Mouse (Mus musculus) midbrain, embryonic 14.5 days (tissue): Measurements from ENCODE around the gene Gm12117. TPM values are rescaled to one million over a fixed set of nuclear protein-coding genes. Genes with fewer than 3 reads are reported as not detected.

Experiments used
- ATAC-seq: fragments of 200-750 bp; cut with Nextera tagmentation; 2 replicates; pipeline ENCODE4 v1.8.0; 2017; ENCODE audit warnings: moderate number of reproducible peaks, moderate library complexity; ENCODE audit not compliant: low FRiP score, low TSS enrichment
- DNase-seq: peaks from one replicate; pipeline ENCODE4 v3.0.0-alpha.2; 2015
- H3K27ac ChIP-seq: fragments of 300-500 bp; sonication (generic); replicated peaks from 2 replicates; pipeline ENCODE4 v1.5.1; 2014; ENCODE audit warnings: mild to moderate bottlenecking, low read depth, low read length, moderate library complexity
- H3K27me3 ChIP-seq: fragments of 300-500 bp; sonication (generic); 2 replicates; pipeline ENCODE4 v1.6.1; 2014; ENCODE audit warnings: low read length, control low read depth, mixed read lengths; ENCODE audit not compliant: control insufficient read depth, insufficient read depth
- H3K36me3 ChIP-seq: fragments of 300-500 bp; sonication (generic); 2 replicates; pipeline ENCODE4 v1.6.1; 2014; ENCODE audit warnings: low read length, control low read depth; ENCODE audit not compliant: control insufficient read depth, insufficient read depth
- H3K4me1 ChIP-seq: fragments of 300-500 bp; sonication (generic); 2 replicates; pipeline ENCODE4 v1.6.1; 2014; ENCODE audit warnings: mild to moderate bottlenecking, antibody characterized with exemption, low read length, control low read depth; ENCODE audit not compliant: control insufficient read depth, insufficient read depth
- H3K4me2 ChIP-seq: fragments of 300-500 bp; sonication (generic); 2 replicates; pipeline ENCODE4 v1.6.1; 2014; ENCODE audit warnings: mild to moderate bottlenecking, low read length, moderate library complexity
- H3K4me3 ChIP-seq: fragments of 300-500 bp; sonication (generic); replicated peaks from 2 replicates; pipeline ENCODE4 v1.5.1; 2014; ENCODE audit warnings: low read depth, low read length
- H3K9ac ChIP-seq: fragments of 300-500 bp; sonication (generic); replicated peaks from 2 replicates; pipeline ENCODE4 v1.6.1; 2014; ENCODE audit warnings: mild to moderate bottlenecking, low read length, moderate library complexity
- H3K9me3 ChIP-seq: fragments of 300-500 bp; sonication (generic); 2 replicates; pipeline ENCODE4 v1.6.1; 2016; ENCODE audit warnings: low read length, control low read depth, mixed read lengths; ENCODE audit not compliant: control insufficient read depth
- whole genome bisulfite sequencing: fragments of 180-500 bp; shearing (Covaris S2); extraction: QIAGEN DNeasy Blood & Tissue Kit; methylation state at CpG from one replicate; pipeline ENCODE4 v1.1.7; 2014; 5-methylcytosine and 5-hydroxymethylcytosine counted together
- polyA plus RNA-seq: library from polyadenylated mRNA; unstranded; fragments of >200 nt; fragmentation: Nextera tagmentation; extraction: Ambion mirVana; gene quantifications from 2 replicates; pipeline ENCODE4 v1.2.1, GENCODE M21; 2014

The Gm12117 gene
- not detected in 2 replicates for polyA plus RNA-seq

DNA sequence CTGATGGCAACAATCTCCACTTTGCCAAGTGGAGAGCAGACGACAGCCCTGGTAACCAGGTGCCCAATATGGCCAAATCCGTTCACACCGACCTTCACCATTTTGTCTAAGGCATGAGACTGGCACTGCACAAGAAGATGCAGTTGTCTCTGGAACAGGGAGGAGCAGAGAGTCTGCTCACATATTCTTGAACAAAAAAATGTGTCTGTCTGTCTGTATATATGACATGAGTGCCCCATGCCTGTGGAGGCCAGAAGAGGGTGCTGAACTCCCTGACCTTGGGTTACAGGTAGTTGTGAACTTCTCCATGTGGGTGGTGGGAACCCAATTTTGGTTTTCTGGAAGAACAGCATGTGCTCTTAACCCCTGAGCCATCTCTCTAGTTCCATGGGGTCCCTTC is at the start of gene Gm12117:
Gene Gm12117 (minus strand): TSS at position 101 of the 400 bp plus-strand sequence.
- Histone ChIP-seq H3K9me3 (no peaks in the 10 kb centered on the region), H3K9ac (no peak within 1 kb of the TSS), H3K4me2 (no peak within 1 kb of the TSS), H3K36me3 (no peaks in the 10 kb centered on the region), H3K27me3 (no peaks in the 10 kb centered on the region), H3K4me3 (no peak within 1 kb of the TSS), H3K27ac (no peak within 1 kb of the TSS), H3K4me1 (no peaks in the 10 kb centered on the region)
- 96% methylated on average over 3 of the region's 3 CpGs for WGBS
- ATAC-seq: no peak
- DNase-seq: no peak

DNA sequence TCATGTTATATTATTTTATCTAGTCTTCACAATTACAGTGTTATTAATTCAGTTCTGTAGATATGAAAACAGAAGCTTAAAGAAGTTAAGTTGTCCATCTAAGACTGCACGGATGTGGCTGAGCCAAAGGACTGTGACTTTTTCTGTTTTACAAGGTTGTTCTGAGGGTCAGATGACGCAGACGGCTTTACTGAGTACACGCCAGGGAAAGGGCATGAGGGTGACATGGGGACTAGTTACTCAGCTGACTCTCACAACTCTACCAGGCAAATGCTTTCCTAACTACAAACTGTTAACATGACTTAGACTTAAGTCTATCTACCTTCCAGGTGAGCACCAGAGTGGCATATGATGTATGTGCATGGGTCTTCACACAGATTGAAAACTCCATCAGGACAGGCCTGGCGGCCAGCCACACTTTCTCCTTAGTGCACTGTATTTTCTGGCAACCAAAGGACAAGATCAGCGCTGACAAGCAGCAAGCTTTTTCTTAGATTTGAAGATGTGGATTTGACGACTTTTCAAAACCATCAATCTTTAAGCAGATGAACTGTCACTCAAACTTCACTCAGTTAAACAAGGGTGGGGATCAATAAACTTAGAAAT is 42.6 kb upstream of the Gm12117 start:
- Histone ChIP-seq H3K4me2 (no peak overlapping the region), H3K27me3 (no peaks in the 10 kb centered on the region), H3K36me3 (0 out of 2 replicates have a peak, but pooled peaks cover 2% of the 10 kb centered on the region), H3K4me3 (no peak overlapping the region), H3K9me3 (no peaks in the 10 kb centered on the region), H3K27ac (no peak overlapping the region), H3K9ac (no peak overlapping the region), H3K4me1 (no peaks in the 10 kb centered on the region)
- ATAC-seq (no peak), DNase-seq (no peak)
- WGBS: 88% methylated on average over 7 of the region's 7 CpGs

GRCm38 (mm10) chr11:33309566-33309965 is 33.0 kb upstream of the Gm12117 start:
- DNase-seq (no peak), ATAC-seq (no peak)
- Histone ChIP-seq H3K9me3 (no peaks in the 10 kb centered on the region), H3K4me2 (no peak overlapping the region), H3K4me1 (no peaks in the 10 kb centered on the region), H3K27me3 (no peaks in the 10 kb centered on the region), H3K4me3 (no peak overlapping the region), H3K36me3 (no peaks in the 10 kb centered on the region), H3K9ac (no peak overlapping the region), H3K27ac (no peak overlapping the region)
- WGBS: 81% methylated on average over 4 of the region's 4 CpGs

DNA sequence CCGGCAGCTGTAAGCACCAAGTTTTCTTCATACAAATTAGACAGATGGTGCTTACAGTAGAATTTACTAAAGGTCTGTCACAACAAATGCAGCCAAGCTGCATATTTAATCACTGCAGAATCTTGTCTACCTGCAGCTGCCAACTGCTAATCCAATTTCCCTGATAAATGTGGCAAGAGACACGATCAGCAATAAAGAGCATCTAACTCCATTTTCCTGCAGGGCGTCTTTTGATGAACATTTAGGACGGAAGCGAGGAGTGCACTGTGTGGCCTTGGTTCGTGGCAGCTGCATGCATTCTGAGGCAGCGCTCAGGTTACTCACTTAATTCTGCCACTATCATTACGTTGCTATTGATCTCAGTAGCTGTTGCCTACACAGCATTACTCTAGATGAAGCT is 24.3 kb upstream of the Gm12117 start:
- WGBS: 28% methylated on average over 8 of the region's 8 CpGs
- DNase-seq: peak; percentile 45
- Histone ChIP-seq H3K9me3 (no peaks in the 10 kb centered on the region), H3K27me3 (no peaks in the 10 kb centered on the region), H3K36me3 (no peaks in the 10 kb centered on the region), H3K9ac (no peak overlapping the region), H3K4me3 (no peak overlapping the region), H3K4me2 (no peak overlapping the region), H3K4me1 (peaks cover 11% of the 10 kb centered on the region; the same call in 1 of the 2 replicates), H3K27ac (no peak overlapping the region)
- no peak for ATAC-seq

- Histone ChIP-seq H3K27me3 (no peaks in the 10 kb centered on the region), H3K4me2 (no peak overlapping the region), H3K4me3 (no peak overlapping the region), H3K9ac (no peak overlapping the region), H3K36me3 (no peaks in the 10 kb centered on the region), H3K9me3 (no peaks in the 10 kb centered on the region), H3K27ac (no peak overlapping the region), H3K4me1 (peaks cover 11% of the 10 kb centered on the region; the same call in 1 of the 2 replicates)
- WGBS: 58% methylated on average over 11 of the region's 11 CpGs
- DNase-seq (peak; percentile 37), ATAC-seq (no peak; the same call in 1 of the 2 replicates)
Observed at GRCm38 (mm10) chr11:33299371-33299770, 22.8 kb upstream of the Gm12117 start.

DNA sequence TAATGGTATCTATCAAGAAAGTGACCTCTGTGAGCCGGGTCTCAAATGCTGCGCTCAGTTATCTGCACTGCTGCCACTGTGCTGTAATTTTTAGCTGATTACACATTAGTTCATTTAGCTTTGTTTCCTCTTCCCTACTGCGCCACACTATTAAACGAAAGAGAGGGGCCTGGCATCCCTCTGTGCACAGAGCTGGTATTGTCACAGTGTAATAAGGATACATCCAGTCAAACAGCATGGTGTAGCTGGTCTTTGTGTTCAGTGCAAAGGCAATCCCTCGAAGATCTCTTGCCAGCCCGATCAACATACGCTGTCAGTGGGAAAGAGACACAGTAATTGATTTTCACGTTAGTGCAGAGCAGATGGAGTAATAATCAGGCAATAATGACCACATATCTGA is 20.6 kb upstream of the Gm12117 start:
- Histone ChIP-seq H3K27me3 (no peaks in the 10 kb centered on the region), H3K9me3 (no peaks in the 10 kb centered on the region), H3K4me3 (no peak overlapping the region), H3K9ac (no peak overlapping the region), H3K27ac (no peak overlapping the region), H3K4me2 (no peak overlapping the region), H3K4me1 (peaks cover 11% of the 10 kb centered on the region; the same call in 1 of the 2 replicates), H3K36me3 (no peaks in the 10 kb centered on the region)
- WGBS: 45% methylated on average over 8 of the region's 8 CpGs
- no peak for ATAC-seq
- DNase-seq: peak; percentile 39

DNA sequence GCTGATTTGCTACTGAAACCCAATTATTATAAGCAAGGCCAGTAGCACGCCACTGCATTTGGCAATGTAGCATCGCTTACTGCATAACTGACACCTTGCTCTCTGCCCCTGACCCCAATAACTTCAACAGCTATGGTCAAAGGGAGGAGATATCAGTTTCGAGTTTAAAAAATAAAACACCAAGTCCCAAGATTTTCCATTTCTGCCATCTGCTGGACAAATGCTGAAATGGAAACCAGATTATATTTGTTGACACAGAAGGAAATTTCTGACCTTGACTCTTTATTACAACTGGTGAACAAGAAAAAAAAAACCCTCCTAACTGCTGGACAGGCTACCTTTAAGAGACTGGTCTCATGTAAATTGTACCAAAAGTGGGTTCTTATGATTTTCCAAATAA is 18.9 kb upstream of the Gm12117 start:
- Histone ChIP-seq H3K27ac (no peak overlapping the region), H3K9me3 (no peaks in the 10 kb centered on the region), H3K9ac (no peak overlapping the region), H3K27me3 (no peaks in the 10 kb centered on the region), H3K4me1 (0 out of 2 replicates have a peak, but pooled peaks cover 3% of the 10 kb centered on the region), H3K4me2 (no peak overlapping the region), H3K36me3 (no peaks in the 10 kb centered on the region), H3K4me3 (no peak overlapping the region)
- peak; percentile 73 for DNase-seq
- 61% methylated on average over 3 of the region's 3 CpGs for WGBS
- no peak for ATAC-seq

GRCm38 (mm10) chr11:33294063-33294462 is 17.5 kb upstream of the Gm12117 start:
- Histone ChIP-seq H3K9ac (no peak overlapping the region), H3K9me3 (no peaks in the 10 kb centered on the region), H3K4me1 (no peaks in the 10 kb centered on the region), H3K4me3 (no peak overlapping the region), H3K36me3 (no peaks in the 10 kb centered on the region), H3K27me3 (no peaks in the 10 kb centered on the region), H3K4me2 (no peak overlapping the region), H3K27ac (no peak overlapping the region)
- ATAC-seq (no peak), DNase-seq (no peak)
- WGBS: 90% methylated on average over 6 of the region's 6 CpGs

DNA sequence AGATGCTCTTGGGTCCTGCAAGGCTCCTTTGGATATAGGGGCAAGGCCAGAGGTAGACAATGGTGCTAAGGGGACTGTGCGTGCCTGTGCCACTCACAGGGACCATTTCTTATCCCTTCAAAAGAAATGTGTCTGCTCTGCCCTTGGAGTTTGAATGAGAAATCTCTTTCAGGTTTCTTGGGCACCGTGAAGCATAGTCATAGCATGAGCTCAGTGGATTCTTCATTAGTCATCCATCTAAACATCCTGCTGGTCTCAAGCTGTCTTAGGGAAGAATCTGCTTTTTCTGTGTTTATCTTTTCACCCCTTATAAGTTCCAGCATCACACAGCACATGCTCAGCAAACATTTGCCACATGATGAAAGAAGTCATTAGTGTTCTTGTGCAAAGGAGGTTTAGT is 2.0 kb upstream of the Gm12117 start:
- no peaks in the 10 kb centered on the region for H3K9me3 ChIP-seq
- 93% methylated on average over 2 of the region's 2 CpGs for WGBS

More for the DNA sequence above, 2.0 kb upstream of the Gm12117 start:
- Histone ChIP-seq H3K4me3 (no peak overlapping the region), H3K9ac (no peak overlapping the region), H3K4me1 (no peaks in the 10 kb centered on the region), H3K4me2 (no peak overlapping the region), H3K27ac (no peak overlapping the region), H3K36me3 (0 out of 2 replicates have a peak, but pooled peaks cover 3% of the 10 kb centered on the region), H3K27me3 (no peaks in the 10 kb centered on the region)
- ATAC-seq (no peak), DNase-seq (no peak)
